18 mouse cellular contexts compared by ENCODE assay signal in the genomic region with DNA sequence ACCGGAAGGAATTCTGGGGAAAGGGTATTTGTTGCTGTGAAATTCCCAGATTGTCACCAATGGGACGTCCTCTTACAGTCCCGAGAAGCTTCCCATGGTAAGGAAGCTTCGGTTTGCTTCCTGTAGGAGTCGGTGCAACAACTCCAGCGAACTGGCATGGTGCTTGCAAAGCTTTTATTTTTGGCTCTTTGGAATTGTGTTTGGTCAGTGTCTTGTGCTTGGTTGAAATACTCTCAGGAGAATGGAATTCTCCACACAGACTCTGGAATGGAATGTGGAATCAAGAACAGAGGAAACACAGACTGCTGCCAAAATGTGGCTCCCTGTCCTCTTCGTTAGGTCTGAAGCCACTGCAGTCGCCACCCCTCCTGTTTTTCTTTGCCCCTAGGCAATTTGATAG.
DNase-seq lines count a peak whose midpoint lies in the region; ATAC-seq and TF ChIP-seq lines count a peak whose summit lies in the region.
"Had no signal": no experiment of that assay in that cellular context is flagged by ENCODE, and none has a peak within 500 bp of the region (broad histone marks: within the 10 kb centered on the region; RNA-seq: fewer than 3 reads in every experiment).

No protein-coding gene starts in this region.

- no peak for TF ChIP-seq POLR2A in testis, adult 2 months (IDR thresholded peaks at IDR 0.05; ENCODE audit: control insufficient read depth, low read depth, low read length)
- TF ChIP-seq POLR2A in small intestine, adult 2 months (IDR thresholded peaks at IDR 0.05; ENCODE audit: low read depth, low read length), result no peak

- H3K27me3 ChIP-seq in testis, adult 2 months (ENCODE audit: control insufficient read depth, insufficient read depth, low read length), result no peaks in the 10 kb centered on the region
- no peaks in the 10 kb centered on the region for H3K27me3 ChIP-seq in heart, postnatal 0 days (ENCODE audit: control insufficient read depth, insufficient read depth, low read length)
- no peaks in the 10 kb centered on the region for H3K27me3 ChIP-seq in small intestine, adult 2 months (ENCODE audit: control insufficient read depth, insufficient read depth, low read length)
- H3K27me3 ChIP-seq: embryonic facial prominence, embryonic 12.5 days; forebrain, embryonic 12.5 days; hindbrain, embryonic 13.5 days; stomach, embryonic 15.5 days had no signal

- peak overlapping the region; percentile 25; the same call in 1 of the 2 replicates for H3K4me2 ChIP-seq in heart, postnatal 0 days (ENCODE audit: low read depth, low read length)
- H3K4me2 ChIP-seq: embryonic facial prominence, embryonic 12.5 days; forebrain, embryonic 12.5 days; hindbrain, embryonic 13.5 days; stomach, embryonic 15.5 days had no signal

- H3K36me3 ChIP-seq in testis, adult 2 months (ENCODE audit: control insufficient read depth, insufficient read depth, low read length), result no peaks in the 10 kb centered on the region
- H3K36me3 ChIP-seq in heart, postnatal 0 days (replicated peaks; ENCODE audit: control insufficient read depth, insufficient read depth, low read length), result no peaks in the 10 kb centered on the region
- H3K36me3 ChIP-seq in small intestine, adult 2 months (ENCODE audit: control insufficient read depth, insufficient read depth, low read length), result no peaks in the 10 kb centered on the region
- H3K36me3 ChIP-seq: embryonic facial prominence, embryonic 12.5 days; forebrain, embryonic 12.5 days; hindbrain, embryonic 13.5 days; stomach, embryonic 15.5 days had no signal

- peaks cover 3% of the 10 kb centered on the region for H3K4me1 ChIP-seq in testis, adult 2 months (ENCODE audit: control insufficient read depth, insufficient read depth, low read length)
- H3K4me1 ChIP-seq in heart, postnatal 0 days (ENCODE audit: control insufficient read depth, insufficient read depth), result peaks cover 16% of the 10 kb centered on the region
- peaks cover 2% of the 10 kb centered on the region; the same call in 1 of the 2 replicates for H3K4me1 ChIP-seq in small intestine, adult 2 months (ENCODE audit: control insufficient read depth, insufficient read depth, insufficient read length, low read length)
- H3K4me1 ChIP-seq: embryonic facial prominence, embryonic 12.5 days; stomach, embryonic 15.5 days had no signal

- no peak overlapping the region for H3K9ac ChIP-seq in heart, postnatal 0 days (replicated peaks; ENCODE audit: low read depth, low read length)
- H3K9ac ChIP-seq: embryonic facial prominence, embryonic 12.5 days; forebrain, embryonic 12.5 days; hindbrain, embryonic 13.5 days; stomach, embryonic 15.5 days had no signal

- TF ChIP-seq EP300 in heart, postnatal 0 days (IDR thresholded peaks at IDR 0.05; ENCODE audit: low read depth), result peak; percentile 61; the same call in 1 of the 2 replicates

- no peaks in the 10 kb centered on the region for H3K9me3 ChIP-seq in heart, postnatal 0 days (replicated peaks; ENCODE audit: control insufficient read depth, low read length)
- H3K9me3 ChIP-seq: embryonic facial prominence, embryonic 12.5 days; forebrain, embryonic 12.5 days; hindbrain, embryonic 13.5 days; stomach, embryonic 15.5 days had no signal

- H3K27ac ChIP-seq in gastrocnemius, adult 2 months, result peak overlapping the region; percentile 73
- H3K27ac ChIP-seq in testis, adult 2 months (ENCODE audit: control insufficient read depth, insufficient read depth, low read depth, low read length), result peak overlapping the region; percentile 66
- peak overlapping the region; percentile 90 for H3K27ac ChIP-seq in heart, postnatal 0 days (ENCODE audit: low read depth)
- peak overlapping the region; percentile 16; the same call in 1 of the 2 replicates for H3K27ac ChIP-seq in small intestine, adult 2 months (ENCODE audit: insufficient read depth, low read depth, low read length)
- H3K27ac ChIP-seq: embryonic facial prominence, embryonic 12.5 days; forebrain, embryonic 12.5 days; hindbrain, embryonic 13.5 days; macrophage; stomach, embryonic 15.5 days had no signal

- TF ChIP-seq CTCF in gastrocnemius, adult 2 months (IDR thresholded peaks at IDR 0.05), result 0 out of 2 replicates have a peak, but pooled peaks have one; percentile 6
- no peak for TF ChIP-seq CTCF in testis, adult 2 months (IDR thresholded peaks at IDR 0.05; ENCODE audit: control insufficient read depth, insufficient read depth, insufficient replicate concordance, low read depth, low read length)
- no peak for TF ChIP-seq CTCF in heart, postnatal 0 days (IDR thresholded peaks at IDR 0.05; ENCODE audit: low read depth)
- TF ChIP-seq CTCF in small intestine, adult 2 months (IDR thresholded peaks at IDR 0.05; ENCODE audit: extremely low read depth, insufficient read length, insufficient replicate concordance, low read depth, low read length), result no peak

- intact Hi-C loops in gastrocnemius, adult 2 months (cut with DNase I), result no loop called here

- peak; percentile 82 for ATAC-seq in heart, postnatal 0 days (ENCODE audit: insufficient read depth, low read depth)
- no peak for ATAC-seq in frontal cortex, adult (ENCODE audit: low TSS enrichment)
- ATAC-seq: midbrain, embryonic 16.5 days had no signal

- peak; percentile 50 for DNase-seq in gastrocnemius, adult 2 months
- DNase-seq in gastrocnemius, postnatal 4 days (ENCODE audit: low spot score in 2 of 2), result no peak
- DNase-seq in testis, postnatal 10 days (ENCODE audit: low spot score), result no peak
- peak; percentile 73 for DNase-seq in heart, postnatal 0 days (ENCODE audit: low spot score)
- no peak for DNase-seq in urinary bladder, adult 2 months (ENCODE audit: low spot score)
- DNase-seq: adrenal gland, postnatal 14 days; kidney, adult 18-20 months; liver; right cerebral cortex, postnatal 4 days had no signal

- WGBS in heart, postnatal 0 days, result 30% methylated on average over 8 of the region's 8 CpGs
- WGBS in small intestine, adult 2 months, result 85% methylated on average over 8 of the region's 8 CpGs

- peak overlapping the region; percentile 2; the same call in 1 of the 2 replicates for H3K4me3 ChIP-seq in gastrocnemius, adult 2 months
- H3K4me3 ChIP-seq in testis, adult 2 months (ENCODE audit: control insufficient read depth, low read depth, low read length), result no peak overlapping the region
- no peak overlapping the region for H3K4me3 ChIP-seq in heart, postnatal 0 days (ENCODE audit: low read depth, low read length)
- H3K4me3 ChIP-seq in small intestine, adult 2 months (ENCODE audit: low read depth, low read length), result no peak overlapping the region
- H3K4me3 ChIP-seq: embryonic facial prominence, embryonic 12.5 days; forebrain, embryonic 12.5 days; hindbrain, embryonic 13.5 days; stomach, embryonic 15.5 days had no signal

Comparison
In these comparisons a context has a peak if more than half of its experiments do, and no peak if none do; other contexts are left out.
1. DNase-seq: peak in gastrocnemius, adult 2 months (single experiment) and heart, postnatal 0 days (single experiment); none in gastrocnemius, postnatal 4 days (0 of 2), testis, postnatal 10 days (single experiment) and urinary bladder, adult 2 months (single experiment).
2. H3K27ac ChIP-seq: peak in every context shown above with its lines; median percentile 90 in heart, postnatal 0 days; 73 in gastrocnemius, adult 2 months; 66 in testis, adult 2 months; 16 in small intestine, adult 2 months.